In the genomic region with DNA sequence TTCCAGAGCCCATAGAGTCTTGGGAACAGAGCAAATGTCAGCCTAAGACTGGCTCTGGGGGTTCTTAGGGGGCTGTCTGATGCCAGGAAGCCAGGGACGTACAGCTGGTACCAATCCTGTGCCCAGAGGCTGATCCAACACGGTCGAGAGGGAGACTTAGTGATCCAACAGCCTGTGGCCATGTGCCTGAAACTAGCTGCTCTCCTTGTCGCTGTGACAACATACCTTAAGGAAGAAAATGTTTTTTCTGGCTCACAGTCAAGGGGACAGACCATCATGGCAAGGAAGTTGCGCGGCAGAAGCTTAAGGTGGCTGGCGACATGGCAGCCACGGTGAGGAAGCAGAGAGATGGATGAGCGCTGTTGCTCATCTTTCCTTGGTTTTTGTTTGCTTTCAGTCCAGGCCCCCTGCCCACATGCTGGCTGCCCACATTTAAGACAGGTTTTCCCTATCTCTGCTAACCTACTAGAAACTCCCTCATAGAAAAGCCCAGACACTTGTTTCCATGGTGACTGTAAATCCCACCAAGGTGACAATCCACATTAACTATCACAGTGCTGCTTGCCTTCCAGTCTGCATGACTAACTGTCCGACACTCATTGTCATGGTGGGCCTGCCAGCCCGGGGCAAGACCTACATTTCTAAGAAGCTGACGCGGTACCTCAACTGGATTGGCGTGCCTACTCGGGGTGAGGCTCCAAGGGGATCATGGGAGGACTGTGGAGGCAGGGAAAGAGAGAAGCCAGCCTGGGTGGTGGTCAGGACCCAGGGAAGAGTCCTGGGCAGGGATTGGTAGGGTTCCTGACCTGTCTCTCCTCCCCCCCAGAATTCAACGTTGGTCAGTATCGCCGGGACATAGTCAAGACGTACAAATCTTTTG, we compare ENCODE assay signal across 15 mouse cellular contexts. TPM values are rescaled to one million over a fixed set of nuclear protein-coding genes. Genes with fewer than 3 reads are reported as not detected.
DNase-seq lines count a peak whose midpoint lies in the region; ATAC-seq and TF ChIP-seq lines count a peak whose summit lies in the region.
"Had no signal": no experiment of that assay in that cellular context is flagged by ENCODE, and none has a peak within 500 bp of the region (broad histone marks: within the 10 kb centered on the region; RNA-seq: fewer than 3 reads in every experiment).

No protein-coding gene starts in this region.

- H3K4me3 ChIP-seq in intestine, embryonic 16.5 days (ENCODE audit: low read length): no peak overlapping the region
- no peak overlapping the region for H3K4me3 ChIP-seq in intestine, embryonic 15.5 days (replicated peaks)
- H3K4me3 ChIP-seq in cortical plate, adult 2 months (ENCODE audit: insufficient read depth, low read length): peak overlapping the region; percentile 12; the same call in 1 of the 2 replicates
- H3K4me3 ChIP-seq in small intestine, adult 2 months (ENCODE audit: low read depth, low read length): no peak overlapping the region
- H3K4me3 ChIP-seq: embryonic facial prominence, embryonic 12.5 days; heart, adult 2 months; liver, embryonic 13.5 days; myocyte; stomach, embryonic 15.5 days had no signal

- no peak for ATAC-seq in intestine, embryonic 16.5 days
- ATAC-seq in intestine, embryonic 15.5 days: no peak
- ATAC-seq in megakaryocyte-erythroid progenitor cell, adult 5-6 weeks (replicated peaks; ENCODE audit: low FRiP score, low TSS enrichment, poor library complexity, severe bottlenecking): no peak

- TF ChIP-seq POLR2A in cortical plate, adult 2 months (IDR thresholded peaks at IDR 0.05; ENCODE audit: extremely low read depth, insufficient read depth, low read length): peak; percentile 50; the same call in 1 of the 2 replicates
- TF ChIP-seq POLR2A in small intestine, adult 2 months (IDR thresholded peaks at IDR 0.05; ENCODE audit: low read depth, low read length): no peak

- H3K4me2 ChIP-seq in intestine, embryonic 16.5 days (ENCODE audit: low read depth, low read length): no peak overlapping the region
- no peak overlapping the region for H3K4me2 ChIP-seq in intestine, embryonic 15.5 days (replicated peaks)
- H3K4me2 ChIP-seq: embryonic facial prominence, embryonic 12.5 days; liver, embryonic 13.5 days; stomach, embryonic 15.5 days had no signal

- no peaks in the 10 kb centered on the region for H3K36me3 ChIP-seq in intestine, embryonic 16.5 days (ENCODE audit: control insufficient read depth, insufficient read depth, low read length)
- no peaks in the 10 kb centered on the region for H3K36me3 ChIP-seq in intestine, embryonic 15.5 days
- H3K36me3 ChIP-seq in small intestine, adult 2 months (ENCODE audit: control insufficient read depth, insufficient read depth, low read length): peaks cover 20% of the 10 kb centered on the region
- H3K36me3 ChIP-seq: liver, embryonic 13.5 days; stomach, embryonic 15.5 days had no signal

- WGBS in intestine, embryonic 16.5 days: 83% methylated on average over 19 of the region's 19 CpGs
- WGBS in intestine, embryonic 15.5 days: 81% methylated on average over 19 of the region's 19 CpGs
- 75% methylated on average over 19 of the region's 19 CpGs for WGBS in small intestine, adult 2 months

- peaks cover 22% of the 10 kb centered on the region for H3K4me1 ChIP-seq in intestine, embryonic 16.5 days (ENCODE audit: control insufficient read depth, insufficient read depth, low read length)
- H3K4me1 ChIP-seq in intestine, embryonic 15.5 days (replicated peaks): peaks cover 10% of the 10 kb centered on the region
- H3K4me1 ChIP-seq in cortical plate, adult 2 months (ENCODE audit: control insufficient read depth, insufficient read depth, low read length): peaks cover 4% of the 10 kb centered on the region
- H3K4me1 ChIP-seq in small intestine, adult 2 months (ENCODE audit: control insufficient read depth, insufficient read depth, insufficient read length, low read length): peaks cover 48% of the 10 kb centered on the region
- H3K4me1 ChIP-seq: stomach, embryonic 15.5 days had no signal

- H3K9ac ChIP-seq in intestine, embryonic 16.5 days (ENCODE audit: low read depth, low read length): no peak overlapping the region; the same call in 1 of the 2 replicates
- H3K9ac ChIP-seq in intestine, embryonic 15.5 days: no peak overlapping the region
- H3K9ac ChIP-seq: embryonic facial prominence, embryonic 12.5 days; liver, embryonic 13.5 days; stomach, embryonic 15.5 days had no signal

- no peaks in the 10 kb centered on the region for H3K9me3 ChIP-seq in intestine, embryonic 16.5 days (ENCODE audit: control insufficient read depth, low read length)
- no peaks in the 10 kb centered on the region for H3K9me3 ChIP-seq in intestine, embryonic 15.5 days
- H3K9me3 ChIP-seq: embryonic facial prominence, embryonic 12.5 days; liver, embryonic 13.5 days; stomach, embryonic 15.5 days had no signal

- DNase-seq in right cerebral cortex, adult 2 months (ENCODE audit: low spot score in 2 of 2): peak; percentile 29 to 41
- no peak for DNase-seq in right cerebral cortex, postnatal 25 days
- no peak for DNase-seq in cerebellum, adult 8-10 months
- DNase-seq: heart, adult 2 months; liver, embryonic 13.5 days had no signal

- no peak for TF ChIP-seq CTCF in cortical plate, adult 2 months (IDR thresholded peaks at IDR 0.05; ENCODE audit: extremely low read depth, insufficient read depth, low read length)
- TF ChIP-seq CTCF in small intestine, adult 2 months (IDR thresholded peaks at IDR 0.05; ENCODE audit: extremely low read depth, insufficient read length, insufficient replicate concordance, low read depth, low read length): no peak

- H3K27me3 ChIP-seq in intestine, embryonic 16.5 days (replicated peaks; ENCODE audit: control insufficient read depth, insufficient read depth, low read length): no peaks in the 10 kb centered on the region
- H3K27me3 ChIP-seq in intestine, embryonic 15.5 days (replicated peaks): no peaks in the 10 kb centered on the region
- H3K27me3 ChIP-seq in small intestine, adult 2 months (ENCODE audit: control insufficient read depth, insufficient read depth, low read length): no peaks in the 10 kb centered on the region
- H3K27me3 ChIP-seq: embryonic facial prominence, embryonic 12.5 days; liver, embryonic 13.5 days; stomach, embryonic 15.5 days had no signal

- H3K27ac ChIP-seq in intestine, embryonic 16.5 days (ENCODE audit: low read length): 0 out of 2 replicates have a peak overlapping the region, but pooled peaks have one; percentile 4
- no peak overlapping the region for H3K27ac ChIP-seq in intestine, embryonic 15.5 days
- no peak overlapping the region for H3K27ac ChIP-seq in cortical plate, adult 2 months (ENCODE audit: insufficient read depth, low read length)
- peak overlapping the region; percentile 49 for H3K27ac ChIP-seq in small intestine, adult 2 months (ENCODE audit: insufficient read depth, low read depth, low read length)
- H3K27ac ChIP-seq: embryonic facial prominence, embryonic 12.5 days; heart, adult 2 months; liver, embryonic 13.5 days; stomach, embryonic 15.5 days had no signal

RNA-seq across cellular contexts. Expression of a gene that starts 6.9 kb away (rescaled TPM):
- polyA plus RNA-seq in intestine, embryonic 16.5 days (2015; fragmentation: Nextera tagmentation; extraction: Ambion mirVana): 15.1 and 21.7 TPM in 2 replicates
- 11.5 and 17.0 TPM in 2 replicates for polyA plus RNA-seq in intestine, embryonic 15.5 days (2015; fragmentation: Nextera tagmentation; extraction: Ambion mirVana)
- polyA plus RNA-seq in cortical plate, adult 2 months (2012; rRNA removed): 20.5 and 20.8 TPM in 2 replicates
- 53.2 and 121 TPM in 2 replicates for polyA plus RNA-seq in small intestine, adult 2 months (2012; rRNA removed)
- 6.2 and 22.7 TPM in 2 replicates for total RNA-seq in megakaryocyte-erythroid progenitor cell, adult 5-6 weeks (2014; fragmentation: Nextera tagmentation)
- 4.8 and 11.5 TPM in 2 replicates for total RNA-seq in megakaryocyte-erythroid progenitor cell, adult 5-6 weeks (2017)

RNA-seq across cellular contexts. Expression of a gene that starts 12.7 kb away (rescaled TPM):
- not detected in 2 replicates for polyA plus RNA-seq in intestine, embryonic 16.5 days (2015; fragmentation: Nextera tagmentation; extraction: Ambion mirVana)
- polyA plus RNA-seq in intestine, embryonic 15.5 days (2015; fragmentation: Nextera tagmentation; extraction: Ambion mirVana): not detected in 2 replicates
- polyA plus RNA-seq in cortical plate, adult 2 months (2012; rRNA removed): 0.25 and 0.35 TPM in 2 replicates
- polyA plus RNA-seq in small intestine, adult 2 months (2012; rRNA removed): 0.23 and 0.56 TPM in 2 replicates
- total RNA-seq in megakaryocyte-erythroid progenitor cell, adult 5-6 weeks (2014; fragmentation: Nextera tagmentation): 1.2 TPM in 1 of 2 replicates, not detected in the other
- not detected in 2 replicates for total RNA-seq in megakaryocyte-erythroid progenitor cell, adult 5-6 weeks (2017)
- total RNA-seq: heart, adult 2 months; heart, postnatal 36 days; layer of hippocampus, postnatal 25 days had no signal
- polyA plus RNA-seq: heart, adult 2 months; liver, embryonic 13.5 days had no signal

RNA-seq across cellular contexts. Expression of a gene that starts 39.8 kb away (rescaled TPM):
- polyA plus RNA-seq in intestine, embryonic 16.5 days (2015; fragmentation: Nextera tagmentation; extraction: Ambion mirVana): 162 and 184 TPM in 2 replicates
- 112 and 121 TPM in 2 replicates for polyA plus RNA-seq in intestine, embryonic 15.5 days (2015; fragmentation: Nextera tagmentation; extraction: Ambion mirVana)
- 123 and 125 TPM in 2 replicates for polyA plus RNA-seq in cortical plate, adult 2 months (2012; rRNA removed)
- polyA plus RNA-seq in small intestine, adult 2 months (2012; rRNA removed): 406 and 675 TPM in 2 replicates
- total RNA-seq in megakaryocyte-erythroid progenitor cell, adult 5-6 weeks (2014; fragmentation: Nextera tagmentation): 52.0 and 52.8 TPM in 2 replicates
- total RNA-seq in megakaryocyte-erythroid progenitor cell, adult 5-6 weeks (2017): 37.6 and 74.5 TPM in 2 replicates

RNA-seq across cellular contexts. Expression of a gene that starts 45.1 kb away (rescaled TPM):
- 0.99 and 1.2 TPM in 2 replicates for polyA plus RNA-seq in intestine, embryonic 16.5 days (2015; fragmentation: Nextera tagmentation; extraction: Ambion mirVana)
- polyA plus RNA-seq in intestine, embryonic 15.5 days (2015; fragmentation: Nextera tagmentation; extraction: Ambion mirVana): 0.85 and 2.4 TPM in 2 replicates
- polyA plus RNA-seq in cortical plate, adult 2 months (2012; rRNA removed): 4.1 and 4.7 TPM in 2 replicates
- 3.4 and 9.7 TPM in 2 replicates for polyA plus RNA-seq in small intestine, adult 2 months (2012; rRNA removed)
- 0.45 TPM in 1 of 2 replicates, not detected in the other for total RNA-seq in megakaryocyte-erythroid progenitor cell, adult 5-6 weeks (2014; fragmentation: Nextera tagmentation)
- total RNA-seq in megakaryocyte-erythroid progenitor cell, adult 5-6 weeks (2017): 0.42 TPM in 1 of 2 replicates, not detected in the other

Comparison
In these comparisons a context has a peak if more than half of its experiments do, and no peak if none do; other contexts are left out.
1. H3K27ac ChIP-seq: peak in intestine, embryonic 16.5 days (single experiment) and small intestine, adult 2 months (single experiment); none in intestine, embryonic 15.5 days (single experiment) and cortical plate, adult 2 months (single experiment).
2. DNase-seq: peak in right cerebral cortex, adult 2 months (2 of 2); none in right cerebral cortex, postnatal 25 days (single experiment) and cerebellum, adult 8-10 months (single experiment).